Comparison of ENCODE assay signal across 14 mouse cellular contexts in the genomic region with DNA sequence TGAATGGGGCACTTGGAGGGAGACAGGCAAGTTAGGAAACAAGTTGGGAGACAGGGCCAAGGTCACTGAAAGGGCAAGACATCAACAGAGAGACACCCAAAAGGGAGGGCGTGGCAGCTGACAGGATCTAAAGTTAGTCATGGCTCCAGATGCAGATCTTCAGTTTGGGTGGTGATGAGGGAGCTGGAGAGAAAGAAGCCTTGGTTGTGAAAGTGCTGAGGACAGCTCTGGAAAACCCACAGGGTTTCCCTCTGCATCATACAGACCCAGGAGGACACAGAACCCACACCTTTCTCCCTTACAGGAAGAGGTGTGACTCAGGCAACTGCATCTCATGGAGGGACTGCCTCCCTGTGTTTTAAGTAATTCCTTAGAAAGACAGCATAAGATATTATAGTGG.
"Had no signal": no experiment of that assay in that cellular context is flagged by ENCODE, and none has a peak within 500 bp of the region (broad histone marks: within the 10 kb centered on the region; RNA-seq: fewer than 3 reads in every experiment).

No protein-coding gene starts in this region.

- H3K4me3 ChIP-seq: liver, embryonic 13.5 days; midbrain, embryonic 12.5 days; midbrain, embryonic 15.5 days; neural tube, embryonic 13.5 days; stomach, embryonic 15.5 days had no signal

- H3K27me3 ChIP-seq: liver, embryonic 13.5 days; midbrain, embryonic 15.5 days; neural tube, embryonic 13.5 days; stomach, embryonic 15.5 days had no signal

- H3K36me3 ChIP-seq: liver, embryonic 13.5 days; midbrain, embryonic 12.5 days; midbrain, embryonic 15.5 days; neural tube, embryonic 13.5 days; stomach, embryonic 15.5 days had no signal

- H3K4me1 ChIP-seq: liver, embryonic 13.5 days; stomach, embryonic 15.5 days had no signal

- DNase-seq: kidney, adult 18-20 months; kidney, adult 9 months; kidney, postnatal 14 days; kidney, postnatal 4 days; liver, embryonic 13.5 days; lung, adult 2 months; right cerebral cortex, postnatal 14 days; spleen, adult 18-20 months; thymus, postnatal 36 days had no signal

- H3K27ac ChIP-seq: liver, embryonic 13.5 days; macrophage; midbrain, embryonic 12.5 days; midbrain, embryonic 15.5 days; neural tube, embryonic 13.5 days; stomach, embryonic 15.5 days had no signal
